Mouse (Mus musculus) CH12.LX (cell line): ENCODE measurements around the gene Avl9. TPM values are rescaled to one million over a fixed set of nuclear protein-coding genes. Genes with fewer than 3 reads are reported as not detected.

Source experiments
- DNase-seq: peaks from one replicate; pipeline ENCODE4 v3.0.0-alpha.2; 2013; ENCODE audit errors: extremely low read depth
- H3K27ac ChIP-seq: 2 replicates; pipeline ENCODE4 v1.5.1; 2012; ENCODE audit warnings: low read depth, mild to moderate bottlenecking, control low read depth, moderate library complexity; ENCODE audit not compliant: insufficient read depth
- H3K27me3 ChIP-seq: replicated peaks from 2 replicates; pipeline ENCODE3; 2012; ENCODE audit warnings: inconsistent platforms
- H3K36me3 ChIP-seq, 2 experiments: replicated peaks in 1 of 2; 2 replicates each; pipeline versions ENCODE3 to v1.6.1; 2012; ENCODE audit warnings: inconsistent platforms in 1 of 2, low read length in 1 of 2, mild to moderate bottlenecking in 1 of 2, mixed read lengths in 1 of 2, moderate library complexity in 1 of 2; ENCODE audit not compliant: control insufficient read depth in 1 of 2, insufficient read depth in 1 of 2
- H3K4me1 ChIP-seq, 2 experiments: 2 replicates each; pipeline ENCODE4 v1.6.1; 2012; ENCODE audit warnings: inconsistent platforms in 1 of 2, moderate library complexity in 1 of 2; ENCODE audit not compliant: insufficient read depth in 2 of 2, control insufficient read depth in 1 of 2
- H3K4me2 ChIP-seq: 2 replicates; pipeline ENCODE4 v1.6.1; 2012; ENCODE audit warnings: low read depth, mild to moderate bottlenecking, control low read depth; ENCODE audit not compliant: poor library complexity, insufficient read depth, severe bottlenecking
- H3K4me3 ChIP-seq, 3 experiments: fragments of 150-350 bp in 1 of 3; sonication (generic) in 1 of 3; replicated peaks in 1 of 3; 2 replicates each; pipeline versions ENCODE3 to v1.5.1; 2011 to 2012; ENCODE audit warnings: low read depth in 2 of 3, low read length in 2 of 3, mild to moderate bottlenecking in 2 of 3, moderate library complexity in 2 of 3, control low read depth in 1 of 3, improper control_type of control experiment in 1 of 3, inconsistent platforms in 1 of 3, mixed read lengths in 1 of 3; ENCODE audit not compliant: poor library complexity in 1 of 3
- H3K79me2 ChIP-seq: replicated peaks from 2 replicates; pipeline ENCODE4 v1.6.1; 2012; ENCODE audit warnings: mild to moderate bottlenecking, moderate library complexity; ENCODE audit not compliant: control insufficient read depth, poor library complexity, insufficient read depth, severe bottlenecking; ENCODE audit errors: extremely low read depth
- H3K9ac ChIP-seq: 2 replicates; pipeline ENCODE4 v1.6.1; 2012; ENCODE audit warnings: low read depth, mild to moderate bottlenecking, control low read depth, moderate library complexity; ENCODE audit not compliant: insufficient read depth
- H3K9me3 ChIP-seq: replicated peaks from 2 replicates; pipeline ENCODE3; 2012; ENCODE audit warnings: low read length, inconsistent platforms, mixed read lengths
- BHLHE40 ChIP-seq: IDR thresholded peaks from 2 replicates; pipeline ENCODE4 v1.6.1; 2011; ENCODE audit warnings: mild to moderate bottlenecking, low read depth, low read length, improper control_type of control experiment
- CHD1 ChIP-seq: IDR thresholded peaks from 2 replicates; pipeline ENCODE4 v1.6.1; 2012; ENCODE audit warnings: low read depth, low read length, improper control_type of control experiment, inconsistent platforms
- CHD2 ChIP-seq: IDR thresholded peaks from 2 replicates; pipeline ENCODE4 v1.6.1; 2011; ENCODE audit warnings: low read length, improper control_type of control experiment
- E2F4 ChIP-seq: IDR thresholded peaks from 2 replicates; pipeline ENCODE4 v1.6.1; 2011; ENCODE audit warnings: low read depth, low read length, improper control_type of control experiment; ENCODE audit not compliant: insufficient replicate concordance
- ELF1 ChIP-seq: IDR thresholded peaks from 2 replicates; pipeline ENCODE4 v1.6.1; 2014; ENCODE audit warnings: low read depth, mild to moderate bottlenecking, inconsistent platforms, low read length, improper control_type of control experiment
- EP300 ChIP-seq: IDR thresholded peaks from 2 replicates; pipeline ENCODE4 v1.6.1; 2011; ENCODE audit warnings: low read length, improper control_type of control experiment
- ETS1 ChIP-seq: conservative IDR thresholded peaks from 2 replicates; pipeline ENCODE4 v1.6.1; 2012; ENCODE audit warnings: low read depth, mild to moderate bottlenecking, inconsistent platforms, low read length, improper control_type of control experiment, moderate library complexity
- HCFC1 ChIP-seq: IDR thresholded peaks from 2 replicates; pipeline ENCODE4 v1.6.1; 2012; ENCODE audit warnings: low read depth, mild to moderate bottlenecking, inconsistent platforms, low read length, improper control_type of control experiment
- KAT2A ChIP-seq: IDR thresholded peaks from 2 replicates; pipeline ENCODE4 v1.6.1; 2012; ENCODE audit warnings: low read length, improper control_type of control experiment, inconsistent platforms; ENCODE audit not compliant: insufficient replicate concordance
- MAFK ChIP-seq: IDR thresholded peaks from 2 replicates; pipeline ENCODE4 v1.6.1; 2011; ENCODE audit warnings: low read length, improper control_type of control experiment; ENCODE audit not compliant: insufficient replicate concordance
- MAZ ChIP-seq: IDR thresholded peaks from 2 replicates; pipeline ENCODE4 v1.6.1; 2012; ENCODE audit warnings: low read depth, mild to moderate bottlenecking, inconsistent platforms, low read length, improper control_type of control experiment, moderate library complexity
- MXI1 ChIP-seq: IDR thresholded peaks from 2 replicates; pipeline ENCODE4 v1.6.1; 2011; ENCODE audit warnings: mild to moderate bottlenecking, low read depth, low read length, improper control_type of control experiment
- NELFE ChIP-seq: IDR thresholded peaks from 2 replicates; pipeline ENCODE4 v1.6.1; 2011; ENCODE audit warnings: low read depth, low read length, improper control_type of control experiment
- NRF1 ChIP-seq: IDR thresholded peaks from 2 replicates; pipeline ENCODE4 v1.6.1; 2014; ENCODE audit warnings: low read depth, mild to moderate bottlenecking, inconsistent platforms, low read length, improper control_type of control experiment, moderate library complexity
- POLR2AphosphoS2 ChIP-seq: IDR thresholded peaks from 2 replicates; pipeline ENCODE4 v1.6.1; 2011; ENCODE audit warnings: low read depth, low read length, improper control_type of control experiment
- RAD21 ChIP-seq: IDR thresholded peaks from 2 replicates; pipeline ENCODE4 v1.6.1; 2011; ENCODE audit warnings: low read depth, mild to moderate bottlenecking, low read length, improper control_type of control experiment, moderate library complexity
- TBP ChIP-seq: conservative IDR thresholded peaks from 2 replicates; pipeline ENCODE4 v1.6.1; 2011; ENCODE audit warnings: low read depth, low read length, improper control_type of control experiment
- USF1 ChIP-seq: IDR thresholded peaks from 2 replicates; pipeline ENCODE4 v1.6.1; 2014; ENCODE audit warnings: low read depth, mild to moderate bottlenecking, inconsistent platforms, low read length, improper control_type of control experiment
- ZKSCAN1 ChIP-seq: IDR thresholded peaks from 2 replicates; pipeline ENCODE4 v1.6.1; 2012; ENCODE audit warnings: low read depth, inconsistent platforms, low read length, improper control_type of control experiment, borderline replicate concordance
- dilution Hi-C: fragments of 300-500 bp; cut with MboI; formaldehyde crosslinking; loops from 2 replicates; pipeline ENCODE4 v1.14.3; 2020; ENCODE audit warnings: low sequenced_read_pairs; ENCODE audit not compliant: extremely low pct_unique_long_range_greater_than_20kb, extremely low pct_ligation_motif_present
- in situ Hi-C: fragments of 300-500 bp; cut with MboI; formaldehyde crosslinking; loops from 3 replicates; pipeline ENCODE4 v1.14.3; 2019; ENCODE audit warnings: low sequenced_read_pairs, low pct_ligation_motif_present, low pct_unique_long_range_greater_than_20kb, mixed read lengths
- polyA plus RNA-seq: library from polyadenylated mRNA; unstranded; fragments of >175 nt; gene quantifications from 2 replicates; pipeline ENCODE4 v1.2.1, GENCODE M21; 2012; ENCODE audit warnings: low read depth; ENCODE audit not compliant: insufficient read length
- total RNA-seq, 2 experiments: library from RNA; depleted of rRNA; stranded (reverse); fragments of 300-350 nt in 1 of 2; fragments of >200 nt in 1 of 2; gene quantifications; 2 replicates each; pipeline ENCODE4 v1.2.3; 2012 to 2014

The Avl9 gene
- total and polyA plus RNA-seq, 3 experiments = 12.8 to 20.4 (median 13.1) TPM

DNA sequence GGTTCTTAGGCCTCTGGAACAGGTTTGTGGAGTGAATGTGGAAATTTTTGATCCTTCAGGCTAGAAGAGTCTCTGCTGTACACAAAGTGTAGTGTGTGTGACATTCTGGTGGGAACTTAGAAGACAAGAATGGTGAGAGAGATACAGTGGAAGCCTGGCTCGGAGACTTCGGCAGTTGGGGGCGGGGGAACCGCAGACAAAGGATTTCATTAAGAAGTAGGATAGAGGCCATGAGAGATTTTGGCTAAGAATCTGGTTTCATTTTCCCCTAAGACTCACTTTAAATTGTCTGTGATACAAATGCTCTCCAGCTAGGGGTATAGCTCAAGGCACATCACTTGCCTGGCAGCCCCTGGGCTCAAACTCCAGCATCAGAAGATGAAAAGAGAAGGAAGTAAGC lies 90.3 kb downstream of the Avl9 start:
- TF ChIP-seq EP300 = no peak
- TF ChIP-seq ZKSCAN1 = no peak
- TF ChIP-seq NRF1 = no peak
- TF ChIP-seq ELF1 = no peak
- no peak for TF ChIP-seq CHD2
- TF ChIP-seq MXI1 = no peak
- no peak for TF ChIP-seq E2F4
- no peak for TF ChIP-seq USF1
- TF ChIP-seq BHLHE40 = no peak
- TF ChIP-seq HCFC1 = no peak
- TF ChIP-seq RAD21 = no peak
- TF ChIP-seq TBP = no peak
- no peak for TF ChIP-seq KAT2A
- no peak for TF ChIP-seq CHD1
- no peak for TF ChIP-seq ETS1
- no peak for TF ChIP-seq POLR2AphosphoS2
- no peak for TF ChIP-seq MAFK
- no peaks in the 10 kb centered on the region for H3K79me2 ChIP-seq

DNA sequence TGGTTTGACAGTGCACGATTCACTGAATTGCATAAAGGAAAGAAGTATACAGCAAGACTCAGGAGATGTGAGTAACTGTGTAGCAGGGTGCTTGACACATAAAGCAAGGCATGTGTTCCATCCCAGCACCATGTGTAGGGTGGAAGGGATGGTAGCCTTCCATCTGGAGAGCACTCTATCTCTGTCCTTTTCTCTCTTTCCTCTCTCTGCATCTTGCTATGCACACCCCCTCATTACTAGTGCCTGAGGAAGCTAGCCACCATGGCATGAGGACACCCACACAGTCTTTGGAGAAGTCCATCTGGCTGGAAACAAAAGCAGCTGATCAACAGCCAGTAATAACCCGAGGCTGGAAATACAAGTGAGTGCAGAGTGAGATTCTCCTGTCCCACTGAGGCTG lies 91.5 kb downstream of the Avl9 start:
- H3K4me2 ChIP-seq = no peak overlapping the region
- no peak for DNase-seq
- dilution Hi-C loops = no loop called here
- TF ChIP-seq NELFE = no peak
- TF ChIP-seq MAZ = no peak
- no peak for TF ChIP-seq CHD1
- no peak for TF ChIP-seq POLR2AphosphoS2
- TF ChIP-seq, all 38 proteins: peak for 0
- no peaks in the 10 kb centered on the region for H3K9me3 ChIP-seq
- H3K4me1 ChIP-seq = no peaks in the 10 kb centered on the region
- H3K9ac ChIP-seq = no peak overlapping the region
- no peaks in the 10 kb centered on the region for H3K27me3 ChIP-seq
- H3K27ac ChIP-seq = no peak overlapping the region
- H3K79me2 ChIP-seq = no peaks in the 10 kb centered on the region
- in situ Hi-C loops = loop anchor here (10.0 kb wide), 2 partner anchors 99 to 759 kb away; no protein-coding TSS in a partner anchor
- H3K4me3 ChIP-seq = no peak overlapping the region
- no peaks in the 10 kb centered on the region for H3K36me3 ChIP-seq

More for the DNA sequence above, 90.3 kb downstream of the Avl9 start:
- DNase-seq = no peak
- Histone ChIP-seq H3K4me1 (peaks cover 0 to 4% of the 10 kb centered on the region in 2 experiments; a peak in 1 of 4 replicates), H3K4me3 (no peak overlapping the region), H3K9ac (no peak overlapping the region), H3K36me3 (no peaks in the 10 kb centered on the region), H3K27me3 (no peaks in the 10 kb centered on the region), H3K27ac (no peak overlapping the region), H3K9me3 (no peaks in the 10 kb centered on the region), H3K4me2 (no peak overlapping the region)
- in situ Hi-C loops (loop anchor here (10.0 kb wide), 2 partner anchors 100 to 760 kb away; no protein-coding TSS in a partner anchor), dilution Hi-C loops (no loop called here)
